Mouse (Mus musculus) megakaryocyte, adult 5-6 weeks (primary cell): ENCODE results near the gene Trim2. TPM values are rescaled to one million over a fixed set of nuclear protein-coding genes. Genes with fewer than 3 reads are reported as not detected.

Experiments
- ATAC-seq: 2 replicates; pipeline ENCODE4 v1.8.0; 2016; ENCODE audit warnings: mild to moderate bottlenecking, inconsistent platforms; ENCODE audit not compliant: poor library complexity, severe bottlenecking
- total RNA-seq, 2 experiments: library from RNA; stranded (forward) in 1 of 2; stranded (reverse) in 1 of 2; fragments of 153-499, 151-499 nt in 1 of 2; fragments of 221-1000, 200-1000 nt in 1 of 2; gene quantifications; 2 replicates each; pipeline versions ENCODE4 v1.2.3 to v1.2.4; 2015 to 2017

Gene Trim2
- total RNA-seq, 2 experiments from 2014 or later = 0.99 TPM; not detected in 1

DNA sequence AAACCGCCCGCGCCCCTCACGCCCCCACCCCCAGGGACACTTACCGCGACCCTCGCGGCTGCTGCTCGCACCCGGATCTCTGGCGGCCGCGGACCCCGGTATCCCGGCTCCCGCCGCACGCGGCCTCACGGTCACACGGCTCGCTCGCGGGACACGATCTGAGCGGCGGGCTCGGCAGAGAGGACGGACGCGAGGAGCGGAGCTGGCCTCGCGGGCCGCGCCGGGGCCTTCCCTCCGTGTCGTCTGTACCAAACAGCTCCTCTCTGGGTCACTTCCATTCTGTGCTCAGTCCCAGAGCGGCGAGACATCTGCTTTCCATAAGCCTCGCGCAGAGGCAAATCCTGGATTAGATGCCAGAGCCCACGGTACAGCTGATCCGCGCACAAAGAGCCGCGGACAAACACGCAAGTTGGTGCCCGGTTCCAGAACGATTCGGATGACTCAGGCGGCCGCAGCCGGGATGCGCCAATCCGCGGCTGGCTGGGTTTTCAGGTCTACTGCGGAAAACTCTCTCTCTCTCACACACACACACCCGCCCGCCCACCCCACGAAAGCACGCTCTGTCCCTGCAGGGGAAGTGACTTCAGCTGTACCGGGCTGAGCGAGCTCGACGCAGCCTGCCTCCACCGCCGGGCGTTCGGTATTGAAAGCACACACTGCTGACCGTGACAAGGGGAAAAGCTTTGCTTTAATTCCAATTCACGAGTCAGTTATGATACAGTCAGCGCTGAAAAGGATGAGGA is 47.2 kb downstream of the Trim2 start:
- ATAC-seq = peak; percentile 88

DNA sequence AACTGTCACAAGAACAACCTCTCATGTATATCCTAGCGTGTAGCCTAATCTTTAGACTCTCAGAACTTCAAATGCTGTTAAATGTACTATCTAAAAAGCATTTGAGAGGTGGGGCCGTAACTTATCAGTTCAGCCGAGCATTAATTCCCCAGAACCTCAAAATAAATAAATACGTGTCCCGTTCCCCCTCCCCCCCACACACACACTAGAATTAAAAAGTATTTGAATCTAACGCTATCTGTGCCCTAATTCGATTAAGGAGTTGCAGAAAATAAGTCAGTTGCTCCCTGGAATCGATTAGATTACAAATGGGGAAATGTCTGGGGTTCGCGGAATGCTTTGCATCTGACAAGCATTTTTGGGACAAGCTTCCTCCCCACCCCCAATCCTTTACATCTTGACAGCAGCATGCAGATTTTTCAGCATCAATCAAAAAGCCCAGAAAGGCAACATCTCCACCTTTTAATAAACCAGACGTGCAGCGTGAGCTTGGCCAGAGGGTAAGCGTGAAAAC is 48.1 kb downstream of the Trim2 start:
- ATAC-seq = no peak

DNA sequence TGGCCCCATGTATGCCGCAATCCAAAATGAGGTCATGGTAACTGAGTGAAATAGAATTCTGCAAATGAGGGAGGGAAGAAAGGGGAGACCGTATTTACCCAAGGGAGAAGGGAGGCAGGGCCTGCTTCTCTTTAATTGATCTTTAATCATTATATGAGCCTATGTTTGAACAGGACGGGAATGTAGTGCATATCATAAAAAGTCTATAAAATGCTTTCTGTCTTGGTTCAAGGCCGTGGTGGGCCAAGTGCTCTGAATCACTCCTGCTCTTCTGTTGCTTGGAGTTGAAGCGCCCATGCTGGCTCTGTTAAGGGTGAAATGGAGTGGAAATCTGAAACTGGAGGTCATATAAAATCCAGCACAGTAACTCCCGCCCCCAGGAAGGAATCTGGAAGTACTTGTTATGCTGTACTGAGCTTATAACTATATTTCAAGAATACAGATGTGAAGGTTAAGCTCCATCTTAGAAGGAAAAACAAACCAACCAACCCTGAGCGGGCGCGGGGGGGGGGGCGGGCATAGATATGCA is 48.6 kb downstream of the Trim2 start:
- no peak for ATAC-seq

DNA sequence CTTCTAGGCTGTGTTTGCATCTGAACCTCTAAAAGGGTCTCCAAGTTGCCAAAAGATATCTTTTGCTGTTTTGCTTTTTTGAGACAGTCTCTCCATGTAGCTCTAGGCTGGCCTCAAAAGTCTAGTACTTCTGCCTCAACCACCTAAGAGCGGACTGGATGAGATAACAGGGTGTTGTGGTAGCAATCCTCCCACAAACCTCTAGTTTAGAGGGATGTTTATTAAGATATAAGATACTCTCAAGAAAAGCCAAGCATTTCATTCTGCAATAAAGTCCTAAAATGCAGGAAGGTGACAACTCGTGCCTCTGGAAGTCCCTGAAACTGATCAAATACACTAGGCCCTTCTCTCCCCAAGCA is 52.2 kb downstream of the Trim2 start:
- ATAC-seq = no peak

DNA sequence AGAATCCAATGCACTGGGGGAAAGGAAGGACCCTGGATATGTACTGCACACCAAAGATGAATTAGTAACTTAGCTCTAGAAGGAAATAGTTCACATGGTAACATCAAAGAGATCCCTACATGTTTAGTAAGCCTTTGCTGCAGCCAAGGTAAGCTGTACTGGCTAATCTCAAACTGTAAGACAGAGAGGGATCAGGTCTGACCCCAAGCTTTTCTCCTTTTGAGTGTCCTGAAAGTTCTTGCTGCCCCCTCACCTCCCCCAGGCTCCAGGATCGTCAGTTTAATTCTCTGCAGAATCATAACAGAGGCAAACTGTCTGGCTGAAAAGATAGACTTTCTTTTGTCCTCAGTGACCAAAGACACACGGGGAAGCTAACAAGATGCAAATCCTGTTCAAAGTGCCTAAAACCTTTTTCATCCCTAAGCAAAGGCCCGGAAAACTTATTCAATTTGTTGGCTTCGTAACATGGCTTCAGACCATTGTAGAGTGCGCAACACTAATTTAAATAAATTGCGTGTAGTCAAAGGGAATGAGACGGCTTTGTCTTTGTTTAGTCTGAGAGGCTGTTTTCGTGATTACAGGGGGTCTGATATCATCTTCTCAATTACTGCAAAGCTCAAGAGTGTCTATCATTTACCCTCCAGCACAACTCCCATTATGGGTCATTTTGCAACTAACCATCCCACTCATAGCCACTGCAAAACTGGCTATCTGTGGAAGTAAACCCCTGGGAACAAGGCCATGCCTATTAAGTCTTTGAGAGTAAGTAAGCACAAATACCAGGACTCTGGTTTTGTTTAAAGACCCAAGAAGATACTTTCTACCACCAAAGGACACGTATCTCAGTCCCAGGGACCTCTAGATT is 52.8 kb downstream of the Trim2 start:
- no peak for ATAC-seq

DNA sequence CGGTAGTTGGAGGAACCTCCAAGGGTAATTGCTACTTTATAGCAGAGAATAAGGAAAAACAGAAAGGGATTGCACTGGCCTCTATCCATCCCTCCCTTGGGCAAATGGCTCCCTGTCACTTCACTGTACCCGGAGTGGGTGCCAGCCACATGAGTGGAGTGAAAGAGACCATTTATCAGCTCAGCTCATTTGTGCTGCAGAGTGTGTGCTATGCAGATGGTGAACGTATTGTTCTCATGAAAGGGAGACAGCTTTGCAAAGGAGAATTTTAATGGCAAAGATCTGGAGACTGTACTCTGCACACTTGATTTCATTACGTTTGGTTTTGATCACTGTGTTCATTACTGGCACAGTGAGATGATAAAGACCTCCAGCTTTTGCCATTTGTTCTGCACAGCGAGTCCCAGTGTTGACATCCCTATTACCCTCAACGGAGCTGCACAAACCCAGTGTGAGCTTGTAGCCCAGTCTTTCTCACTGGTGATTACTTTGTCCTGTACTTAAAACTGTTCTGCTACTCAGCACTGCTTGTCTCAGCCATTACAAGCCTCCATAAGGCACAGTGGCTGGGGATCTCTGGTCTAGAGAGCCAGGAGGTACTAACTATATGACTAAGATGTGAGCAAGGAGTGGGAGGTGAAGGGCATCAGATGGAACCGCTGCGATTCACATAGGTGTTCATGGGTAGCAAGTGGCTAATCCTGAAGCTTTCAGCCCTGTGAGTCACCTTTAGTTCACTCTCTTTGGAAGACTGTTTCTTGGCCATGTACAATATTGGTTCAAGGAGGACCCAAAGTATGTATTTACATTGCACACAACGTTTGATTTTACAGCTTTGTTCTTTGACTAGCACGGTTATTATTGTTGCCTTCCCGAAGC is 53.7 kb downstream of the Trim2 start:
- ATAC-seq = no peak

DNA sequence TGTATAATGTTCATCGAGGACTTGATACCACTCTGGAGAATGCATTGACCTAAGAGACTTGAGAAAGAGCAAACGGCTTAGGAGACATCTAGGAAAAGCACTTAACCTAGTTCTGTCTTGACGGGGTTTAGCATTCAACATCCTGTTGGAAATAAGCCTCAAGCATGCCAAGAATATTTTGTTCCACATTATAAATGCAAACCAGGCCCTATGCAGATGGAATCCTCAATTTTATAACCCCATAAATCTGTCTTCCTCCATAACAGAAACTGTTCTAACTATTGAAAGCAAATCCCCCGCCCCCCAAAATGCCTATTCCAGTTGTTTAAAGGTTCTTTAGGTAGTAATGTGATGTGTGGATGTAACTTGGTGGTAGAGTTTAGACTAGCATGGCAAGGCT is 55.0 kb downstream of the Trim2 start:
- ATAC-seq = no peak

DNA sequence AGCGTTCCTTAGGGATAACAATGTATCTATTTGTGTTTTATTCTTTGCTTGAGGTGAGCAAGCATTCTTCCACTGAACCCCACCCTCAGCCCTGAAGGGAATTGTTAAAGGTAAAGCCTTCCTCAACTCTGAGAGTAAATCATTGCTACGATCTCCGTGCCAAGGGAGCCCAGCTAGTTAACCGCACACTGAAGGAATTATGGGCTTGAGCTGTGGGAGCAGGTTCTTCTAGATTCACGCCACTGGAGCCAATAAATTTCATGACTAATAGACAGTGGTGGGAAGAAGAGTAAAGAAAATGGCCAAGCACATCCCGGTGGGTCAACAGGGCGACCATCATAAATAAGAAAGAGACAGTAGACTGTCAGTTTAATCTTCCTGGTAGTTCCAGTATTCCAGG is 56.4 kb downstream of the Trim2 start:
- no peak for ATAC-seq

DNA sequence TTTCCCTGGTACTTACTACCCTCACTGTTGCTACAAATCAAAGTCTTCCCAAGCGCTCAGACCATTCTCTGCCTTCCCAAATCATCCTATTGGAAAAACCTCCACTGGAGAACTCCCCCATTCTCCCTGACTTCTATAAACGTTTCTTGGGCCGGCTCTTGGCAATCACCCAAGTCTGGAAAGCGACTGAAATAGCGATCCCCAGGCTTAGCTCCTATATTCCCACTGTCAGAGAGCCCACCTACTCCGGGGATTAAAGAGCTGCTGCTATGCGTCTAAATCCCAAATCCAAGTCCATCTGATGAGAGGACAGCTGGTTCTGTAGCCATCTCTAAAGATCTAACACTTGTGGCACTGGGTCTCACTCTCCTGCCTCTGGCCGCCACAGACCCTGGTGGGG is 58.9 kb downstream of the Trim2 start:
- no peak for ATAC-seq

DNA sequence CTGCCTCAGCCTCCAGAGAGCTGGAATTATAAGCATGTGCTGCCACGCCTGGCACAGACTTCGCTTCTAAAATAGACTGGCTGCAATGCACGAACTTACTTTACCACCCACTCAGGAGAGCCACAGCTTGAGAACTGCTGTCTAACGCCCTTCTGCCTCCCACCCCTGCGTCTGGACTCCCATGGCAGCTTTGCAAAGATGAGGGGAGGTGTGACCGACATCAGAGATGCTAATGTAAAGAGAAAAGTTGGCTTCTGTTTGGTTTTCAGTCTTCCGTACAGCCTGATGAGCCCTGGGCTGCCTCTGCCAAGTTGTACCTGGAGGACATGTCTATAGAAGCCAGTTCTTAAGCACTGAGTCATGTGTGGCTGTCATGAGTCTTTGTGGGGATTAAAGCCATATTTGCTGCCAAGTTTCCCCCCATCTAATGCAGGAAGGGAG is 60.2 kb downstream of the Trim2 start:
- ATAC-seq = no peak

DNA sequence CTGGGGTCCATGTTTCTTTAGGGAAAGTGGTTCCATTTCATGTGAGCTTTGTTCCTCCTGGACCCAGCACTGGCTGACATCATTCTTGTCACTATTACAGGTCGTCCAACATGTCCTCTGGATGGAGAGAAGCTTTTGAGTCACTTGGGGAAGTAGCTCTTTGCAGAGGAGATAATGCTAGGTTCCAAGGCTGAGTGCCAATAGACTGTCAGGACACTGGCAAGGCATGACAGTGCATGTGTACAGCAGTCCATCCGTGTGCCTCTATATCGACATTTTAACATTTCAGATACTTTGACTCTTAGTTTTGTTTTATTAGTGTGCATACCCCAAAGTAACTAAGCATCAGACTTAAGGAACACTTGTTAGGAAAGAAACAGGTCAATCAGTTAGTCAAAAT is 63.6 kb downstream of the Trim2 start:
- no peak for ATAC-seq

DNA sequence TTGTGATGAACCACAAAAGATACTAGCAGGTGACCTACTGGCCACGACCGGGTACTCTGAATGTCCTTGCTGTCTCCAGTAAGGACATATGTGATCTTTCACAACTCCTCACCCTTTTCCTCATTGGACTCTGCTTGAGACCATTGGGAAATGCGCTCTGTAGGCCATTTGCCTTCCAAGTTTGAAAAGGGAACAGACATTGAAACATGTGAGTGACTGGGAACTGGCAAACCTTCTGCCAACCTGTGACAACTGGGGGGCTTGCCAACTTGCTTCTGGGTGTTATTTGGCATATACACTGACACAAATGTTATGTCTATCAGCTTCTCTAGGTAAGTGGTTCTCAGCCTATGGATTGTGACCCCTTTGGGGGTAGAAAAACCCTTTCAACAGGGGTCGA is 64.2 kb downstream of the Trim2 start:
- no peak for ATAC-seq

DNA sequence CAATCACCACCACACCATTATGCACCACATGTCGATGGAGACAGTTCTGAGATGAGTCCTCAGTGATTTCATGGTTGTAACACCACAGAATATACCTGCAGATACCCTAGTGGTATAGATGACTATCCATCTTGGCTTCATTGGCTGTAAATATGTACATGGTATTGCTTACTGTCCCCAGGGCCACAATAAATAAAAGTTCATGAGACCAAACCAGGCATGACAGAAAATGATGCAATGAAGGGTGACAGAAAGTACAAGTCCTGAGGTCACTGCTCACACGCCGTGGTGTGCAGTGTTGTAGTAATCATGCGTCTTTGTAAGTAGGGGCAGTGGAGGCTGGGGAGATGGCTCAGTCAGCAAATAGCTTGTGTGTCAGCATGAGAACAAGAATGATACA is 65.6 kb downstream of the Trim2 start:
- no peak for ATAC-seq

DNA sequence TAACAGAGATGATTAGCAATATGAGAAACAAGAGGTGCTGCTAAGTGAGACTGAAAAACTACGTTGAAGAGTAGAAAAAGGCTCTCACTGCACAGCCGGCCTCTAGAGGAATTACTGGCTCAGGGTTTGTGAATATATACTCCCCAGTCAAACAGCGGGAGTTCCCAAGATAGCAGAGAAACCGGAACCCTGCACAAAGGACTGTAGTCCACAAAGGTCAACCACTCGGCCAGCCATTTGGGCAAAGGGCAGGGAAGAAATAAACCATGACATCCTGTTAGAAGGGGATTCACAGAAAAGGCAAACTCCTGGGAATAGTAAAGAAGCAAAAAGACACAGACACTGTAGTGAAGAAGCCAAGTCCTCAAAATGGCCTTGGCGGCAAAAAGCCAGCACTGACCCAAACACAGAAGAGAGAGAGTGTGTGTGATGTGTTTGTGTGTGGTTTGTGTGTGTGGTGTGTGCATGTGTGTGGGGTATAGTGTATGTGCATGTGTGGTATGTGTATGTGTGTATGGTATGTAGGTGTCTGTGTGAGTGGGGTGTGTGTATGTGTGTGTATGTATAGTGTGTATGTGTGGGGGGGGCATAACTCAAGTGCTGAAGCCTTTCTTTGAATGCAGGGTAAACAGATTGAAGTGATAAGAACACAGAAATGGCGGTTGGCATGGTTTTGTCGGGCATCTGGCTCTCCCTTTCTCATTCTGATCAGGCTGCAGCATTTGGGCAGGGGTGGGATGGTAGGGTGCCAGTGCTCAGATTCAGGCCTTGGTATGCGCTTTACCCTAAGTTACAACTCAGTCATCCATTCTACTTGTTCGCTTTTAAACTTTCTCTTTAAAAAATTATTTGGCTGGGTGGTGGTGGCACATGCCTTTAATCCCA is 71.0 kb downstream of the Trim2 start:
- ATAC-seq = no peak

DNA sequence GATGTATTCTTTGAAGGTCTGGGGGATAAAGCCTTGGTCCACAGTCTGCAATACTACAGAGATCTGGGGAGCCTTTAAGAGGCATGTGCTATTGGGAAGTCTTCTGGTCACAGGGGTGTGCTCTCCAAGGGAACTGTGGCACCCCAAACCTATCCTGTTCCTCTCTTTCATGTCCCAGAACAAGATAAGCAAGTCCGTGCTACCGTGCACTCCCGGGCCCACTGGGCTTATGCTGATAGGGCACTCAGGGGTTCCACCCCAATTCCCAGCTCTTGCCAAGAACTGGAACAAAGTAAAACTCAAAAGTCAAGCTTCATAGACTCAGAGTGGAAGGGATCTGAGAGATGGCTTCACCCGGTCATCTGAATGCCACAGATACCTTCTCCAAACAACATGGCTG is 72.1 kb downstream of the Trim2 start:
- ATAC-seq = no peak

DNA sequence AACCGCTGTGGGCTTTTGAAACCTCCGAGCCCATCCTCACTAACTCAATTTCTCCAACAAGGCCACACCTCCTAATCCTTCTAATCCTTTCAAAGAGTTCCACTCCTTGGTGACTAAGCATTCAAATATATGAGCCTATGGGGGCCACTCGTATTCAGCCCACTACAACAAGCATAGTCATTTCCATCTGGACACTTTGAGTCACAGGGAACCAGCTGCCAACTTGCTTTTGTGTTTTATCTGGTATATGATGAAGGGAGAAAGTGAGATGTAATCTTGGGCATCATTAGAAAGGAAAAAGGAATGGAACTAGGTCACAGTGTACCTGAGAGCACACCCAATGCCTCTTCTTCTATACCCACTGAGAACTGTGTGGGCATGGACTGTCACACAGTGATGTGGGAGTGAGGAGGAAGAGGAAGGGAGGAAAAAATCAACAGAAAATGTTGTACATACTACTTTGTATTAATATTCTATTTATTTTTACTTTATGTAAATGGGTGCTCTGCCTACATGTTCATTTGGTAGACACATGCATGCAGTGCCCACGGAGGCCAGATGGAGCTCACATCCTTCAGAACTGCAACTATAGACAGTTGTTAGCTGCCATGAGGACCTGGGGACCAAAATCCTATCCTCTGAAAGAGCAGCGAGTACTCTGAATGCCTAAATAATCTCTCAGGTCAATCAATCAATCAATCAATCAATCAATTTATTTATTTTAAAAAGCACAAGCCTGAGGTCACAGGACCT is 72.8 kb downstream of the Trim2 start:
- ATAC-seq = no peak

DNA sequence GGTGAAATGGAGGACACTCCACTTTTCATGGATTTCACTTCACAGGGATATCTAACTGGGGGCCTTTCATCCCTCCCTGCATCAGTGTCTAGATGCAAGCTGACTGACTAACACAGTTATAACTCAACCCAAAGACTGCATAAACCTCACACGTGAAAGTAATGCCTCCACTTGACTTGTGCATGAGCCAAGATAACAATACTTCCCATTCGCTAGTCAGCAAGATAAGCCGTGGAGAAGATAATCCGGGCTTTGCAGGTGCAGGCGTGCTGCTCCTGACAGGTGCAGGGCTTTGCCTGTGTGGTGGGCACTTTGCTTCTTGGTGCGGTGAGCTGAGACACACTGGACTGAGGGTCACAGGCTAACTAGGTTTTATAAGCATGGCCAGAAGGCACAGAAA is 74.4 kb downstream of the Trim2 start:
- no peak for ATAC-seq

DNA sequence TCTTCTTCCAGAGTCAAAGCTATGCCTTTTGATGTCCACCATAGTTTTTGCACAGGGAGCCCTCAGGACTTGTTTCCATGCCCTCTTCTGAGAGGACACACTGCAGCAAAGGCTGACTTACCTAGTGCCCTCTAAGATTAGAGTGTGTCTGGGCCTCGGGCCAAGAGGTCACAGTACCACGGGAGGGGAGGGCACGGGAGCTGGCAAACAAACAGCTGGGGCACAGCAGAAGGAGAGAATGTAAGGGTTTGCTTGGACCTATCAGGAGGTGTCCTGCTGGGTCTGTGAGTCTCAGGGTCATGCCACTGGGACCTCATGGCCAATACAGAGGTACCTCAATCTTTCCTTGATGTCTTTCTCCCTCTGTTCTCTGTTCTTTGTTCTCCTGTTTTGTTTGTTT is 75.7 kb downstream of the Trim2 start:
- ATAC-seq = no peak

DNA sequence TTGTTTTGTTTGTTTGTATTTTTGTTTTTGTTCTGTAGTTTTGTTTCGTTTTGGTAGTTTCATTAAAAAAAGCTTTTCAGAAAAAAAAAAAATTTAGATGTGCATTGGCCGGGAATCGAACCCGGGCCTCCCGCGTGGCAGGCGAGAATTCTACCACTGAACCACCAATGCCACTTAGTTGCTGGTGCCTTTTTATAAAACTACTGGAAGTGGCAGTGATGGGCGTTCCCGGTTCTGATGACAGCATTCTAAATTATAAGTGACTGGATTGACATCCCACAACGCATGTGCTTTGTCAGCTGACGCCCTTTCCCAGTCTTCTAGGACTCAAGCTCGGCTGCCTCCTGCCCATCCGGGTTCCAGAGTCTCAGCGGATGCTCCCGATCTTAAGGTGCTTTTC is 77.8 kb downstream of the Trim2 start:
- ATAC-seq = no peak
